Mouse (Mus musculus) granulocyte monocyte progenitor cell, adult 5-6 weeks (primary cell): ENCODE data around the gene Trpc4ap. TPM values are rescaled to one million over a fixed set of nuclear protein-coding genes. Genes with fewer than 3 reads are reported as not detected.
"Not testable (repeated sequence)": the region's sequence is repeated elsewhere in the genome, so short reads cannot be mapped to it uniquely, and the experiment has no call there.

ENCODE experiments used
- ATAC-seq: replicated peaks from 2 replicates; pipeline ENCODE4 v1.8.0; 2016; ENCODE audit warnings: mild to moderate bottlenecking, moderate TSS enrichment, inconsistent platforms; ENCODE audit not compliant: poor library complexity, severe bottlenecking
- total RNA-seq, 2 experiments: library from RNA; stranded (forward) in 1 of 2; stranded (reverse) in 1 of 2; fragments of 200-712, 200-1000 nt in 1 of 2; fragments of >200 nt in 1 of 2; fragmentation: Nextera tagmentation in 1 of 2; gene quantifications; 2 replicates each; pipeline ENCODE4 v1.2.3; 2014 to 2017

The Trpc4ap gene
- total RNA-seq (2014; fragmentation: Nextera tagmentation) (106 and 107 TPM in 2 replicates), total RNA-seq (2017) (76.1 and 89.2 TPM in 2 replicates)

- peak; percentile 94 for ATAC-seq
Measured at GRCm38 (mm10) chr2:155691723-155692493, at the start of gene Trpc4ap. Trpc4ap (minus strand) TSS chr2:155692384.

DNA sequence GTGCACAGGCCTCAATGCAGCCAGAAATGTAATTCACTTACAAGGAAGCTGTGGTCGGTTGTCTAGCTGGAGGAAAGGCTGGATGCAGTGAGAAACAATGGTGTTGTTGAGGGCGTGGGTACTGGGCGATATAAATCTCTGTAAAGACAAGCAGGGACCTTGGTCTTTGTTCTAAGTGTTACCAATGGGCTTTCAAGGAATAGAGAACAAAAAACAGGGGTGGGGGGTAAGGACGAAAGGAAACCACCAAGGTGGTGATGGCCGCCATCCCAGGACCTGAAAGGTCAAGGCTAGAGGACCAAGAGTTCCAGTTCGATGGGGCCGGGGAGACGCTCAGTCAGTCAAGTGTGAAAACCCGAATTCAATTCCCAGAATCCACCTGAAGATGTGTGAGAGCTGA is 45.6 kb upstream of the Trpc4ap start:
- ATAC-seq = no peak

- no peak for ATAC-seq
Measured at GRCm38 (mm10) chr2:155736936-155737335, 44.8 kb upstream of the Trpc4ap start.

GRCm38 (mm10) chr2:155735766-155736165 is 43.6 kb upstream of the Trpc4ap start, which contains the start of gene Gm17581:
Gm17581 (minus strand) TSS chr2:155735866.
- ATAC-seq = not testable (repeated sequence)

- no peak for ATAC-seq
Measured at GRCm38 (mm10) chr2:155735080-155735479, 42.9 kb upstream of the Trpc4ap start.

GRCm38 (mm10) chr2:155729158-155729645 is 37.0 kb upstream of the Trpc4ap start, which contains the start of gene Edem2:
Edem2 (minus strand) TSS chr2:155729475.
- ATAC-seq = peak; percentile 87

GRCm38 (mm10) chr2:155728742-155729141 is 36.6 kb upstream of the Trpc4ap start:
- ATAC-seq = no peak

DNA sequence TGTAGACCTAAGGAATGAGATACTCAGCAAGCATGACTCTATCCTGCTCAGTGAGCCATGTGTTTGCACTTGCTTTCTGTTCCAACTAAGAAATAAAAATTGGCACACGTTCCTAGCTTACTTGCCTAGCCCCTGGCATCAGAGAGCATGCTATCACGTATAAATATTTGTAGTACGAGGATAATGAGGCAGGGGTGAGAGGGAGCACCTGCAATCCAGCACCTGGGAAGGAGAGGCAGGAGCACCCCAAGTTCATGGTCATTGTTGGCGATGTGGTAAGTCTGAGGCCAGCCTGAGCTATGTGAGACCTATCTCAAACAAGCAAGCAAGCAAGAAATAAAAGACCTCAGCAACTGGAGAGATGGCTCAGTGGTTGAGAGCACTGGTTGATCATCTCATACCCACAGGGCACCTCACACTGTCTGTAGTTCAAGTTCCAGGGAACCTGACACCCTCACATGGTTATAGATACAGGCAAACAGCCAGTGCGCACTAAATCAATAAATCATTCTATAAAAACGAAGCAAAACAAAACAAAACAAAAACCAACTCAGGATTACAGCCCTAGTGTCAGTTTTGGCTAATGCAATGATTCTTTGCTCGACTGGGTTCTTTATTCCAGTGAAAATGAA is 35.7 kb upstream of the Trpc4ap start:
- ATAC-seq = no peak

DNA sequence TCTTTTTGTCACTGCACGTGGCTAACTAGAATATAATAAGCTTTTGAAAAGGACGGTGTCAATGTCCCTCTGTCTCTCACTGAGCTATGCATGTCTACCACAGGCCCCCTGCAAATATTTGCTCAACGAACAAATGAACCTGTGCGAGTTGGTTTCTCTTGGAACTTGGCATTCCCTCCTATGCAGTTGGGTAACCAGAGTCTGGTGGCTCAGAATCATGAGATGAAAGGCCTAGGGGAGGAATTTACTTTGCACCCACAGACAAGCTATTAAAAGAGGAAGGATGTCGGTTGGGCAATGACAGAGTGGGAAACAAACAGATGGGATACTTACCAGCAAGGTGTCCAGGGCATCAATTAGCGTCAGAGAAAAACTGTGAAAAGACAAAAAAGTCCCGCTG is 34.1 kb upstream of the Trpc4ap start:
- ATAC-seq = peak; percentile 69

- peak; percentile 12 for ATAC-seq
Measured at GRCm38 (mm10) chr2:155724526-155724925, 32.3 kb upstream of the Trpc4ap start.

- ATAC-seq = no peak
Measured at GRCm38 (mm10) chr2:155724036-155724435, 31.9 kb upstream of the Trpc4ap start.

- peak; percentile 31; the same call in 1 of the 2 replicates for ATAC-seq
Measured at GRCm38 (mm10) chr2:155720585-155720984, 28.4 kb upstream of the Trpc4ap start.

GRCm38 (mm10) chr2:155717082-155717990 is 25.2 kb upstream of the Trpc4ap start:
- ATAC-seq = no peak

DNA sequence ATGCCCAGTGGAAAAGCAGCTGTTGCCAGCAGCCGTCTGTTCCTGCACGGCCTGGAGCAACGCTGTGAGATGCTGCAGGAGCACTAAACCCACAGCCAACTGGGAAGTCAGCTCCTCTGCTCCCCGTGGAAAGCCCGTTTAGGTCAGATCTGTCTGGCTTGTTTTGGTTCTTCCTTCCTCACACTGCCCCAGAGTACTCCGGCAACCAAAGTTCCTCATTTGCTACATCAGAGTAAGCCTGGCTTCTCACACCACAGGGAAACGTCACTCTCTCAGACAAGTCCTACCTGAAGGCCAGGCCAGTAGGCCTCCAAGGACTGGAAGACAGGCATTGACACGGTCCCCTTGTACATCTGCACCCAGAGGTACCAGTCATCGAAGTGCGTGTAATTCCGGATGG is 18.4 kb upstream of the Trpc4ap start:
- peak; percentile 72 for ATAC-seq

DNA sequence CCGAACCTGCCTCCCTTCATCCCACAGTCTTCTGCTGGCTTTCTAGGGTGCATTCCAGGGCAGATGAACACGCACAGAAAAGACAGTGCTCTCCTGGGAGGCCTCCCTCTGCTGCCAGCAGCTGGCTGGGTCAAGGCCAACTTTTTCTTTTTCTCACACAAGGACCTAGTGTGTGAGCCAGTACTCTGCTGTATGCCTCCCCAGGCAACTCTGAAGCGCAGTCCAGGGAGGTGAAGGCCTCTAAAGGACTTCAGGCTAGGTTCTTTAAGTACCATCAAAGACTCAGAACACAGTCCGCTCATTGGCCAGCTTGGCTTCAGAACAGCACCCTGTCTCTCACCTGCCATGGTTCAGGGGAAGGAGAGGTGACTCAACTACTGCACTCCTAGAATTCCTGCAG is 15.1 kb upstream of the Trpc4ap start:
- ATAC-seq = no peak

DNA sequence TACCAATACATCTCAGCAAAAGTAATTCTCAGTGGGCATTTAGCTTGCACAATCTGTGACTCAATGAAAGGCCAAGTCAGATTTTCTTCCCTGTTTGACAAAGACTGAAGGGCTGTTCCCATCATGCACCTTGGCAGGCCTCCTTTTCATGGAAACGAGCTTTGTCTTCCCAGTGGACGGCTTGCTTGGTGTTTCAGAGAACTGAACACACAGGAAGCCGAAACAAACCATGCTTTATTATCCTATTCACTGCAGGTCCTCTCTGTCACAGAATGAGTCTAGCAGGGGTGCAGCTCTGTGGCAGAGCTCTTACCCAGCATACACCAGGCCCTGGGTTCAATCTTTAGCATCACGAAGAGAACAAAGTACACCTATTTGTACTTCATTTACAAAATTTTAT is 11.4 kb upstream of the Trpc4ap start:
- no peak for ATAC-seq

DNA sequence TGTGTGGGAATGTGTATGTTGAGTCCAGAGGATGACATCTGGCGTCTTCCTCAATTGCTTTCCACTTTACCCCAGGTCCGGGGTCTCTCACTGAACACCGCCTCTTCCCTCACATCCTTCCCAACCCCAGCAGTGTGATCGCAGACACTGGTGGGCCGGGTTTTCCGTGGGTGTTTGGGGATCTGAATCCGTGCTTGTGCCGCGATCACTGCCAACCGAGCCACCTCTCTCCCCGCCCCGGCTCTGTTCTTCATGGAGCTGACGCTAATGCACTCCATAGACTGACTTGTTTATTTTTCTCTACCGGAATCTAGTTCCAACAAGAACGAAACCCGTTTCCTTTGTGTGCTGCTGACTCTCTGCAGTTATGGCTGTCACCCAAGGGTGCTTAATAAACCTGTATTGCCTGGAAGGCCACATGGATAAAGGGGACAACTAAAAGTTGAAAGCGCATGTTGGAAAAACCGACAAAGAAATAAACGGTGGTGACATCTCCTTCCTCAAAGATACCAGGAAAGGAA is 9.3 kb upstream of the Trpc4ap start:
- ATAC-seq = no peak

- not testable (repeated sequence) for ATAC-seq
Measured at GRCm38 (mm10) chr2:155698443-155698842, 6.3 kb upstream of the Trpc4ap start.

GRCm38 (mm10) chr2:155696851-155697250 is 4.7 kb upstream of the Trpc4ap start:
- ATAC-seq = peak; percentile 34; the same call in 1 of the 2 replicates

DNA sequence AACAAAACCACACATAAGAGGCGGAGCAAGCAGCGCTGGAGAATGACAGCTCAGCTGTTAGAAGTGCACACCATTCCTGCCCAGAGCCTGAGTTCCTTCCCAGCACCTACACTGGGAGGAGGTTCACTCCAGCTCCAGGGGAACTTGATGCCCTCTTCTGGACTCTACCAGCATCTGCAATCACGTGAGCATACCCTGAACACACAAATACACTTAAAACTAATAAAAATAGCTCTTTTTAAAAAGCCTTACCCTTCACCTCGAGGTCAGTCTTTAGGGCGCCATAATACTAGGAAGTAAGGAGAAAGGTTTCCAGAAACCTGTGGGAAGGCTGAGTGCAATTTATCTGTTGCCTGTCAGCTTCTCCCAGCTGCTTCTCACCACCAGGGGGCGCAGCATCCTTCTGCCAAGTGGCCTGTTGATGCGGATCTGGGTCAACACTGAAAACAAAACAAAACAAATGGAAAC is 3.9 kb upstream of the Trpc4ap start:
- peak; percentile 51 for ATAC-seq
